Mouse (Mus musculus): ENCODE results near the gene Gm15130. TPM values are rescaled to one million over a fixed set of nuclear protein-coding genes. Genes with fewer than 3 reads are reported as not detected.

The Gm15130 gene
- polyA plus RNA-seq (2012; rRNA removed; ENCODE audit: low replicate concordance), result not detected in 2 replicates

GRCm38 (mm10) chr2:111152836-111153235 lies at the start of gene Gm15130:
Gm15130 (minus strand) TSS chr2:111152936.

GRCm38 (mm10) chr2:111105882-111106281 lies 46.9 kb downstream of the Gm15130 start, which contains the start of gene Gm13941:
Gm13941 (minus strand) TSS chr2:111105982.

Other genes starting within 250 kb of the Gm15130 start
- gene Ano3, start 202.0 kb downstream of the Gm15130 start, polyA plus RNA-seq (2012; rRNA removed; ENCODE audit: low replicate concordance), result 0.06 and 0.17 TPM in 2 replicates
- not detected in 2 replicates for gene Gm13941, start 47.0 kb downstream of the Gm15130 start, polyA plus RNA-seq (2012; rRNA removed; ENCODE audit: low replicate concordance)
- not detected in 2 replicates for gene 4930430A15Rik, start 76.7 kb upstream of the Gm15130 start, polyA plus RNA-seq (2012; rRNA removed; ENCODE audit: low replicate concordance)
- gene Olfr1275, start 82.3 kb upstream of the Gm15130 start, polyA plus RNA-seq (2012; rRNA removed; ENCODE audit: low replicate concordance), result not detected in 2 replicates
- not detected in 2 replicates for gene Olfr1276, start 101.6 kb upstream of the Gm15130 start, polyA plus RNA-seq (2012; rRNA removed; ENCODE audit: low replicate concordance)
- not detected in 2 replicates for gene Olfr1277, start 121.2 kb upstream of the Gm15130 start, polyA plus RNA-seq (2012; rRNA removed; ENCODE audit: low replicate concordance)
- not detected in 2 replicates for gene Olfr1278, start 137.2 kb upstream of the Gm15130 start, polyA plus RNA-seq (2012; rRNA removed; ENCODE audit: low replicate concordance)
- not detected in 2 replicates for gene Olfr1279, start 147.7 kb upstream of the Gm15130 start, polyA plus RNA-seq (2012; rRNA removed; ENCODE audit: low replicate concordance)
- gene Olfr1280, start 161.1 kb upstream of the Gm15130 start, polyA plus RNA-seq (2012; rRNA removed; ENCODE audit: low replicate concordance), result not detected in 2 replicates
- gene Olfr1281, start 173.6 kb upstream of the Gm15130 start, polyA plus RNA-seq (2012; rRNA removed; ENCODE audit: low replicate concordance), result not detected in 2 replicates
- not detected in 2 replicates for gene Olfr1282, start 183.1 kb upstream of the Gm15130 start, polyA plus RNA-seq (2012; rRNA removed; ENCODE audit: low replicate concordance)
- not detected in 2 replicates for gene Olfr1283, start 213.9 kb upstream of the Gm15130 start, polyA plus RNA-seq (2012; rRNA removed; ENCODE audit: low replicate concordance)
- gene Olfr1284, start 222.6 kb upstream of the Gm15130 start, polyA plus RNA-seq (2012; rRNA removed; ENCODE audit: low replicate concordance), result not detected in 2 replicates